Mouse (Mus musculus) brain, adult 2 months (tissue): ENCODE results near the gene Zbp1.

Experiments
- DNase-seq: peaks from one replicate; pipeline ENCODE4 v3.0.0; 2011; ENCODE audit warnings: low read depth, low spot score

Gene Zbp1

DNA sequence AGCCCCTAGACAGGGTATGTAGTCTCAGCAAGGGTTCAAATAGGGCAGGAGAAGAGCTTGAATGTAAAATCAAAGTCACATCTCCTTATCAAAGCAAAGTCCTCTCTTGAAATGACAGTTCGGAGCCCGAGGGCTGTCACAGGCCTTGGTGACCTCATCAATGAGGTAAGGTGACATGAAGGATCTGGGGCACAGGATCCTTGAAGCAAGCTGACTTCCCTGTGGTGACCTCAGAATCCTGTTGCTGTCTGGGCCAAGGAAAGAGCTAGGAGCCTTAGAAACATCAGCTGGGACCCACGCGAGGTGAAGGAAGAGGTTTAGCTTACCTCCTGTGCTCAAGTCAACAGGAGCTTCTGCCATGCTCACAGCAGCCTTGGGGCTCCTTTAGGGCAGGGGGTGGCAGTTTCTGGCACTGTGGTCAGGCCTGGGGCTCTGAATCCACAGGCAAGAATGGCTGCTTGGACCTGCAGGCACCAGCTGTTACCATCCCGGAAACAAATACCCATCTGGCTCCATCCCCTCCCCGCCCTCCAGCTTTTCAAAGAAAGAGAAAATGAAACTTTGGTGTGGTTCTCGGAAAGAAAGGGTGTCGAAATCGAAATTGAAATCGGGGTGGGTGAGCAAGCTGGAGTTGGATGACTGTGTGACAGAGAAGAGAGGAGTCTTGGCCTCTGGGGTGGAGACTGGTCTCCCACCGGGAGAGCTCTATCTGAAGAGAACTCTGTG lies at the start of gene Zbp1:
Zbp1 (minus strand) TSS at position 508 of the 726 bp plus-strand sequence.
- no peak for DNase-seq

DNA sequence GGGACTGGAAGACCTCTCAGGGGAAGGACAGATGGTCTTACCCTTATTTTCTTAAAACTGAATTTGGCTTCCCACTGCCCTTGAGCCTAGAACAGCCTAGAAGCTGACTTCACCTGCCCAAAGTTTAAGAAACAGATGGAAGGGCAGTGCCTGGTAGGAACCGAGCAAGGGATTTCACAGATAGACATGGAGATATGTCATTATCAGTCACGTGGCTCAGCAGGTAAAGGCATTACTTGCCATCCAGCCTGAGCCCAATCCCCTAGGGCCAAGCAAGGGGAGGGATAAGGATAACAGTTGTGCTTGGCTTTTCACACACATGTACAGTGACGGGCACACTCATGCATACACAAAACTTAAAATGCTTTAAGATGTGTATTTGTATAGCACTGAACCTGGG lies 48.8 kb upstream of the Zbp1 start:
- DNase-seq = no peak

DNA sequence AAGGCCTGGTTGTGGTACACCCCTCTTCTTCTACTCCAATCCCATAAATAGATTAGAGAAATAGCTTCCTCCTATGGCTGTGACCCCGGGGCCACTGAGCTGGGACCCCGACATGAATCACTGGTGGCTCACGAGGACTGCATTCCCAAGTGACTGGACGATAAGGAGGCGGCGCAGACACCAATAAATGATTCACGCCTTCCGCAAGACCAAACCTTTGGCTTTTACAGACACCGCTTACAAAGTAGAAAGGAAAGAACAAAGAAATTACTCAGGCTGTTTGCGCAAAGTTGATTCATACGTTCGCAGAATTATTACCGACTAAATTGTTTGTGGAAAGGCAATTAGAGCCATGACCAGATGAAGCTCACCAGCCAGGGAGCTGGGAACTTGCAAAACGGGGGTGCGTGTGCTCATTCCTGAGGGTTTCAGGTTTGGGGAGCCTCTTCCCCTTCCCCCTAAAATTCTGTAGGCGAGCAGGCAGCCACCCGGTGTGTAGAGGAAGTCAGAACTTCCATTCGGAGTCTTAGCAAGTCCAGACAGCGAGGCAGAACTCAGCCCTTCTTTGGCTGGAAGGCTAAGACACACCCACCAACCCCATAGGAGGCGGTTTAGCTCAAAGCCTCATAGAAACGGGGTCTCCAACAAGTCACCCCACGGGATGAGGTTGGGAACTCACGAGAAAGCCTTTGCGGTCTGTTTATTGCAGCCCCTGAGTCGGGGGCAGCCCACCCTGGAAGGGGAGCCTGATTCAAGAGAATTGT lies 47.8 kb upstream of the Zbp1 start:
- no peak for DNase-seq

DNA sequence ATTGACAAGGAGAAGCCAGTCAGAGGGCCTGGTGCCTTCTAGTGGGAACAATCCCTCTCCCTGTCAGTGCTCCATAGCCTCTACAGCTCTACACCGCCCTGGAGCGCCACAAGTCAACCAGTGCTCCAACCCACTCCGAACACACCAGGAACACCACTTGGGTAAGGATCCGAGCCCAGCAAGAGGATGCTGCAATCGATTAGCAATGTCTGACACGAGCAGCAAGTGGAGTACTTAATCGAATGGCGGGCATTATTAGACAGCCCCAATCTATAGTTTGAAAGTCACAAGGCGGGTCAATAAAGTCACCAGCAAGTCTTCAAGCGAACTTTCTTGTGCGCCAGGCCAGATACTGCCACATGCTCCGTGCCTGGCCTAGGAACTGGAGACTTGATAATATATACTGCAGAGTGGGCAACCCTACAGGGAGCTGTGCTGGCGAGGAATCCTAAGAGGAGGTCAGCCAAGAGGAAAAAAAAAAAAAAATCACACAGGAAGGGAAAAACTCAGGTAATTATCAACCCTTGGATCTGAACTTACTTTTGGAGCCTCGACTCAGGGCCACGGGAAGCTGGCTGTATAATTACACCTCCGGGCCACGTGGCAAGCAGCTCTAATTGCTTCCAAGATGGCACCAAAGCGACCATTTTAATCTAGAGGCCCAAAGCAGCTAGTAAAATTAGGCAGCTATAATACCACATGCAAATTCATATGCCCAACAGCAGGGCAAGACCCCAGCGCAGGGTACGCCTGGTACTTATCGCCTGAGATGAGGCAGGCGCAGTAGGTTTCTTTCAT lies 46.9 kb upstream of the Zbp1 start:
- no peak for DNase-seq

DNA sequence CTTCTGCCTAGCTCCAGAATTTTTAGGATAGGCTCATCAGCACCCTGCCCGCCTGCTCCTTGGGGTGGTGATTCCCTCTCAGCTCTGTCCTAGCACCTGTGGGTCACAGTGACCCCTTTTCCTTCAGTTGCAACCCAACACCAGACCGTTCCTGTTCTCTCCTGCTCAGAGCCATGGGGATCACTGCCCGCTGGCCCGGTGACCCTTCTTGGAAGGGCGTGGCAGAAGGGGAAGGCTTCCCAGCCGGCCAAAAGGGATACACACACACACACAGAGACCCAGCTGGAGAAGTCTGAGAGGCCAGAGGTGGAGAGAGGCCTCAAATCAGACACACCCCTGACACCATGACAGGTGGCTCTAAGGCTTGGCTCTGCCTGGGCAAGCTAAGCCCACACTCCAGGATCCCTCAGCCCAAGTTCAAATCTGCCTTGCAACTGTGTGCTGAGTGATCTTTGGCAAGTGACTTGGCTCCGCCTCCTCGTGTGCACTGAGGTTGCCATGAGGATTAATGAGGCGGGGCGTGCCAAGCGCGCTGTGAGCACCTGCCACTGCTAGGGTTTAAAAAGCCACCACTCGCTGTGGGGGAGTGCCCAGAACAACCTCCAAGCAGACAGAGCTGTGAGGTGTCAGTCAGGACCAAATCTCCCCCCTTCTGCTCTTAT lies 45.9 kb upstream of the Zbp1 start:
- peak; percentile 66 for DNase-seq

DNA sequence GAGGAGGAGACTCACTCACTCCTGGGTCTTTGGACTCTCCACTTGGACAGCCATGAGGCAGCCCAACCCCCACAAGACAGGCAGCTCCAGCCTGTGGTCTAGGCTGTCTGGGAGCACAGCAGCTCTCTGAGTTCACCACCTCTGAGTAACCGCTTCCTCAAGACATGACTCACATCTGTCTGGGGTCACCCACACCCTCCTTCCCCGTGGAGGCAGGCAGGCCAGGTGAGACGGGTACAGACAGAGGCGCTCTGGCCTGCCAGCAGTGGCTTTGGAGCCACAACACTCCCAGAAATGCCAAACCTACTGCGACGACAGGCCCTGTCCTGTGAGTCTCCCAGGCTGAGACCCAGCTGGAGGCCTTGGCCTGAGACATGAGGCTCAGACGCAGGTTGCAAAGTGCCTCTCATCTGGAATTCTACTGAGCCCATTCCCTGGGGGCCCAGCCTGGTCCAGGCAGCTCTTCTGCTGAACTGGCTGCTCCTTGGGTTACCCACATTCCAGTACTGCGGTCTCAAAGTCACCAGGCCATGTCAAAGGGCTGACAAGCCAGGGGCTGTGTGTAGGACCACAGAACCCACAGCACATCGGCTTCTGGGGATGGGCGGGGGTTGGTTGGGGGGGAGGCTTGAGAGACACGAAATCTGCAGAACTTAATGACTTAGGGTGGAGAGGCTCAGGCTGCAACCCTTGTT lies 45.1 kb upstream of the Zbp1 start:
- no peak for DNase-seq

DNA sequence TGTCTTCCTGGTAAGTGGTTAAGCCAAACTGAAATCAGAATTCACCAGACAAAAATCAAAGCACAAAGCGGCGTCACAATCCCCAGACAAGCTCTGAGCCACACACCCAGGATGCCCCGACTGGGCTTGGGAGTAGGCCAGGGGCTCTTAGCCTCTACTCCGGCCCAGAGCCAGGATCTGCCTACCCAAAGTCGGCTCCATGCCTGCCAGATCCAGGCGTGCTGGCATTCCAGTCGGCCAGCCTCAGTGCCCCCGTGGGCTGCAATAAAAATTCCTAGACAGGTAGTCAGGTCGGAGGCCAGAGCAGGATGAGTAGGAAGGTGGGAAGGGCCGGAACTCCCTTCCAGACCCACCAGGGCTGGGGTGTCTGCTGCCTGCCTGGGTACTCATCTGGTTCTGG lies 42.8 kb upstream of the Zbp1 start:
- DNase-seq = no peak

DNA sequence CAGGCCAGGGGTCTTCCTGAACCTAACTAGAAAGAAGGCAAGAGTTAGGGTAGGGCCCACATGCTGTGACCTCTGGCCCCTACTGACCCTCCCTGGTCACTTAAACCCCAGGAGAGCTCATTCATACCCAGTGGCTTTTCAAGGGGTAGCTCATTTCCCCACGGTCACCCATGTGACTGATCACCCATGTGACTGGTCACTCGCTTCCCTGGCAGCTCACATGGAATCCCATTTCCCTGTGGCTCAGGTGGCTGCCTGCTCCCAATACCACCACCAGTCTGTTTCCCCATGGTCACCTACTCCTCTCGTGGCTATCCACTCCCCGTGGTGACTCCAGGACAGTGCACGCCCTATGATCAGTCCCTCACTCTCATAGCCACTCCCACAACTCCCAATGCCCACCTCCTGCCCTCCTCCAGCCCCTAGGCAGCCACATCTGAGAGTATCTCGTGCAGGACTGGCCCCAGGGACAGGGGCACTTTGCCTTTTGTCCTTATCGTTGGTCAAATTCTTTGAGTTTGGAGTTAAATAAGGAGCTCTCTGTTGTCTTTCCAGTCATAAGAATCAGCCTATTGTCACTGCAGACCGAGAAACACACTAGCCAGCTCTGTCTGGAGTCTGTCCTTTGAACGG lies 39.9 kb upstream of the Zbp1 start:
- peak; percentile 31 for DNase-seq

DNA sequence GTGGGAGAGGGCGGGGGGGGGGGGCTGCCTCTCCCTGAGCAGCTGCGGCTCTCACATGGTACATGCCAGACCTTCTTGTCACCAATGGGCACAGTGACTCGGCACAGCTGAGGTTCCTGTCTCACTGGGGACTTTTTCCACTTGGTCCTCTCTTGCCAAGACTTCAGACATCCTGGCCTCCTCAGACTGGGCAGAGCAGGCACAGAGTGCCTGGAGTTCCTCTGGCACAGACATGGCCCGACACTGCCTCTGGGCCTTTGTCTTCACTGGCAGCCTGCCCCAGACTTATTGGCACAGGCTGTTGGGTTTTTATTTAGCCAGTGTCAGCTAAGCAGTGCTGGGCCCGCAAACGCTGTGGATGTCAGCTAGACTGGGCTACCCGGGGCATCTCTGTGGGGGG lies 38.9 kb upstream of the Zbp1 start:
- DNase-seq = peak; percentile 80

DNA sequence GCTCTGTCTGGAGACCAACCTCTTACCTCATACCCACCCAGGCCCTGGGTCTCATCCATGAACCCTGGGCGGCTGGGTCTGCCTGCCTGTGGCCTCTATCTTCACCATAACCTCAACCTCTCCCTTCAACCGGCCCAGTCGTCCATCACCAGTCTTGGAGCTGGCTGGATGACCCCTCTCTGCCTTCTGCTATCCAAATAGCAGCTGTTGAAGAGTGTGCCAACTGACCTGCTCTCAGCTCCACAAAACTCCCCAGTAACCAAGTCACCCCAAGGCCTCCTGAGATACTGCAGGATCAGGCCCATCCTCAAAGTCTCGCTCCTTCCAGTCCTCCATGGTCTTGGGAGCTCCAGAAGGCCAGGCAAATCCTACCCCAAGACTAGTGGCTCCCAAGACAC lies 37.8 kb upstream of the Zbp1 start:
- DNase-seq = no peak

DNA sequence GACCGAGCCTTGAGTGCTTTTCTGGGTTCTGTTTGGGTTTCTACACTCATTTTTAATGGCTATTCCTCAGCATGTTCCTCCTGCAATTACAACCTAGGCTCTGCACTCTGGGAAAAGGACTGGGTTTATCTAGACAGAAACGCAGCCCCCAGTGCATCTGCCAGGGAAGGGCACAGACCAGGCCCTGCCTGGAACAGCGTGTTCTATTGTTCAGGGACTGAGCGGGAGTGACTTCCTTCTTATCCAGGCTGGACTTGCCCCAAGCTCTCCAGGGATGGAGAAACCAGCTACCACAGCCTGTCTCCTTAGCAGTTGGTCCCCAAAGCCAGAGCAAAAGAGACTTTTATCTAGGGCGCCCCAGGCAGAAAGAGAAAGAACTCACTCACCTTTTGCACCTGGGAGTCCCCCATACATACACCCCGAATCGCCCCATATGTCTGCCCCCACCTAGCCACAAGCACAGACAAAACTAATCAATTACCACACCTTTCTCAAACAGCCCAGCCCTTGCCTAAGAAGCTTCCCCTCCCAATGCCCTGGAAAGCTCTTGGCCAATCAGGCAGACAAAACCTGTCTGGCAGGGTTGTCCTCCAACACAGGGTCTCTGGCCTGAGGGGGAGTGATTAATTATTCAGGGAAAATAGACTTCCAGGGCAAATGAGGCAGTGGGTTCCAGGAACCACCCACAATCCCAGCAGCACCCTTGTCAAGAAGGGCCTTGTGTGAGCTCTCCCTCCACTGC lies 37.3 kb upstream of the Zbp1 start:
- no peak for DNase-seq

DNA sequence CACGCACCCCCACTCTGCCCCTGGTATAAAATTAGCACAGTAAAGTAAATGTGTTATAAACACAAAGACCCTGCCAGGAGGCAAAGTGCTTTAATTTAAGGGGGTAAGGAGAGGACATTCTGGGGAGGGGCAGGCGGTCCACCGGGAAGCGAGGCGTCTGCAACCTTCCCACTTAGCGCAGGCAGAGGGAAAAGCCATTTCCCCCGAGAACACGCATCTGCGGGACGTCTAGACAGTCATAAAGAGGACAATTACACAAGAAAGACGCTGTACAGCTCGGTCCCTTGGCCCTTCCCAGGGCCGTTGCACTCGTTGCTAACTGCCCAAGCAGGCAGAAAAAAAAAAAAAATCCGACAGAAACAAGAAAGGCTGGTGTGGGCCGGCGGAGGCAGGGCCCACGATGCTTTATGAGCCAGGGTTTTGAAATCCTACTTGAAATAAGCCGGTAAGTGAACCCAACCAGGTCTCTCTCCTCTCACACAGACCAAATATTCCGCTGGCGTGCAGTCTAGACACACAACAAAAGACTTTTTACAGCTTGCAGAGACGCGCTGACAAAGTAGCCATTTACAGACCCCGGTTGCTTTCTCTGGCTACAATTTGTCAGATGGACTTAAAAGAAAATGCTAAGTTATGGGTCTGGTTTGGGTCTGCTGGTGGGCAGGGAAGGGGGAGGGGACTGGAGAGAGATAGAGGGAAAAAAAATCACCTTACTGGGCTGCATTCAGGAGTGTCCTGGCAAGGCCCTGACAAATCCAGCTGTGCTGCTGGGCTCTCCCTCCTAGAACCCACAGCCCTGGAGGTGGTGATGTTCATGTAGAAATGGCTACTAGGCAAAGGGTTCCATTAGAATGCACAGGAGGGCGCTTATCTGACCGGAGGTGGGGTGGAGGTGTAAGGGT lies 35.3 kb upstream of the Zbp1 start:
- DNase-seq = no peak

DNA sequence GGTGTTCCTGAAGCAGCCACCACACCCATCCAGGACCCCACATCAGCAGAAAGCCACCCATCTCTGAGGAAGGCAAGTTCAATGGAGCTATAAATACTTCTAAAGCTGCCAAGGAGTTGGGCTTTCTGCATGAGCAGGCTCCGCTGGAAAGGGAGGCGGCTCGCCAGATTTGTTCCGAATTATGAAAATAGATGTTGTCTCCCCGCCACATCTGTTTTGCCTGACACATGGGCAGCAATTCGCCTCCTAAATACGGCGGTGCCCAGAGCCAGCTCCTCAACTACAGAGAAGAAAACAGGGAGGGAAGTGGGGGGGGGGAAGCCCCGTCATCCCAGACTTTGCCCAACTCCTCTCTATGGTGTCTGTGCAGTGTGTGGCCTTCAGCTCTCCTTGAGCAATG lies 33.0 kb upstream of the Zbp1 start:
- peak; percentile 76 for DNase-seq

DNA sequence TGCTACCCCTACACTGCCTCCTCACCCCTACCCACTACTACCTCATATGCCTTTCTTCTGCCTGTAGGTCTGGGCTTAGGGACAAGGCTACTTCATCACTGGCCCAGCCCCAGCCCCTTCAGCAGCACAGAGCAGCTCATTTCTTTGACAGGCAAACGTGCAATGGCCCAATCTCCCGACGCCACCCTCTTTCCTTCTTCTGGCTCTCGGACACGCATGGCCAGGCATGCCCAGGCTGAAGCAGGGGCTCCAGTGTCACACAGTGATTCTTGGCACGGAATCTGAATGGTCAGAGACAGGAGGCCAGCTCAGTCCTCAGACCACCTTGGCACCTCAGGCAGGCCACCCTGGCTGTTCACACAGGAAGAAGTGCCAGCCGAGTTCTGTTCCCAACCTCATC lies 32.4 kb upstream of the Zbp1 start:
- no peak for DNase-seq

DNA sequence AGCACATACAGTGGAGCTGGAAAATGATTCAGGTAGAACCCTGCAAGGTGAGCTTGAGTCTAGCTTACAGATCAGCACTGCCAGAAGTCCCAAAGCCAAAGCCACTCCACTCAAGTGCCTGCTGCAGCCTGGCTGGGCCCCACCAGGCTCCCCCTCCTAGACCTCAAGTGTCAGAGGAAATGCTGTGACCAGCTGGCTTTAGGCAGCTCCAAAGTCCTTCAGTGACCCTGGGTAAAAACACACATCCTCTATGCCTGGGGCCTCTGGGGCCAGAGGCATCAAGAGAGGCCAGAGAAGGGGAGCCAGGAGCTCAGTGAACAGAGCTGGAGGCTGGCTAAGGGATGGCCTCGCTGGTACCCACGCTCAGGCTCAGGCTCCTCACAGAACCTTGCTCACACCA lies 31.7 kb upstream of the Zbp1 start:
- DNase-seq = no peak

DNA sequence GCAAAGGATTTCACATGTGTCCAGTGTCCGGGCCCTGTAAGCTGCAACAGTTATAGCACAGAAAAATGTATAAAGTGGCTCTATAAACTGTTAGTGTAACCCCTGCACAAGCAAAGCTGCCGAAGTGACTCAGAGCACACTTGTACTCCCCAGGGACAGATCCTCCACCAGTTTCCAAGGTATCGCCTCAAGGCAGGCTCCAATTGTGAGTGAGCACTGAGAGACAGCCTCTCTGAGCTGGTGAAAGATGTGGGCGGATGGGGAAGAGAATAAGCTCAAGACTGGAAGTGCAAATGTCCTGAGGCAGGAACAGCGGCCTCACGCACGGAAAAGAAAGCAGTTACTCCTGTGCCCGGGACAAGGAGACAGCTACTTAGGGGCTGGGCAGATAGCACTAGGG lies 31.2 kb upstream of the Zbp1 start:
- peak; percentile 71 for DNase-seq

DNA sequence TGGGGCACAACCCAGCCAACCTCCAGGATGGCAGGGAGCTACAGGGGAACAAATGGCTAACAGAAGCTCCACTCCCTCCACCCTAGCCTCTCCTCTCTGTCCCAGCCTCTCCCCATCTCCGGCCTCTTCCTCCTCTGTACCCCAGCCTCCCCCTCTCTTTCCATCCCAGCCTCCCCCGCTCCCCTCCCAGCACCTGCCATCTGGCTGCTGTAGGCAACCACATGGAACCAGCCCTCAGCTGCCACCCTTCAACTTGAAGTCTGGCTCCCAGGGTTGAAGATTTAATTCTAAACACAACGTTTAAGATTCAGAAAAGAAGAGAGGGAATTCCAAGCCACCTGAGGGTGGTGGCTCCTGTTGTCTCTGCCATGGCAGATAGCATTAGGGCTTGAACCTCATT lies 30.7 kb upstream of the Zbp1 start:
- peak; percentile 70 for DNase-seq

DNA sequence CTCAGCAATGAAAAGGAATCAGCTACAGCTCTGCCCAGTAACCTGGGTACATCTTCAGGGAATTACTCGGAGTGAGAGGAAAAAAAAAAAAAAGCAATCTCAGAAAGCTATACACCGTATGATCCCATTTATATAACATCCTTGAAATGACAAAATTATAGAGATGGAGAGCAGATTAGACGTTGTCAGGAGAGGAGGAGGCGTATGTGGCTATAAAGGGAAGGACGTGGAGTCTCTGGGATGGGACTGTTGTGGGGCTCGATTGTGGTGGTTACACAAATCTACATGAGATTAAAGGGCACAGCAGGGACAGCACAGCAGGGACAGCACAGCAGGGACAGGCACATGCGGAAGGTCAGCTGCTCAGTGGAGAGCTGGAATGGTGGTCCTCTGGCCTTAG lies 30.1 kb upstream of the Zbp1 start:
- peak; percentile 60 for DNase-seq

DNA sequence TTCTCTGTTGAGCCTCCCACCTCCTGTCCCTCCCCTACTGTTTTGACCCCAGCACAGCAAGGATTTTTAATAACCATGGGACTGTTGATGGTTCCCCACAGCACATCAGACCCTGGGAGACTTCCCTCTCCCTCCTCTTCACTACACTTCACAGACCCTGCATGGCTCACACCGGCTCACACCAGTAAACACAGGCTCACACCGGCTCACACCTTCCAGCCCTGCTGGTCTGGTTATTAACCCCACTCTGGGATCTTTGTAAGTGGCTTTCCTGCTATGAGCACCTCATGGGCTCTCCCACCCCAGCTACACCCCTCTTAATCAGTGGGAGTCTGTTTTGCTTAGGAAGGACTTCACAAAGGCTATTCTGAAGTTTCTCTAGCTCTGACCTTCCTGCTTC lies 29.2 kb upstream of the Zbp1 start:
- DNase-seq = no peak
